Mouse (Mus musculus) heart, postnatal 0 days (tissue): ENCODE results near the gene Lzic.

Experiments
- CTCF ChIP-seq: IDR thresholded peaks from 2 replicates; pipeline ENCODE4 v1.5.1; 2016; ENCODE audit warnings: antibody characterized with exemption, control low read depth, low read depth
- EP300 ChIP-seq: IDR thresholded peaks from 2 replicates; pipeline ENCODE4 v1.6.1; 2016; ENCODE audit warnings: antibody characterized with exemption, low read depth

- TF ChIP-seq CTCF (no peak), EP300 (no peak)
Measured at GRCm38 (mm10) chr4:149498901-149499300, 13.9 kb downstream of the Lzic start.
